ENCODE assay signal across 1 mouse cellular context in genomic region chr2:26941539-26941938, GRCm38 (mm10).
TF ChIP-seq lines count a peak whose summit lies in the region.

No protein-coding gene starts in this region.

TF ChIP-seq in CH12.LX, 34 proteins besides CTCF, POLR2A, EP300 and RAD21 (continued from another document):
- TF ChIP-seq ZNF384 (IDR thresholded peaks at IDR 0.05; ENCODE audit: low read depth, low read length) (no peak), ETS1 (conservative IDR thresholded peaks at IDR 0.05; ENCODE audit: low read depth, low read length) (no peak), E2F4 (IDR thresholded peaks at IDR 0.05; ENCODE audit: insufficient replicate concordance, low read depth, low read length) (no peak), UBTF (IDR thresholded peaks at IDR 0.05; ENCODE audit: low read depth, low read length) (no peak), MEF2A (IDR thresholded peaks at IDR 0.05; ENCODE audit: borderline replicate concordance, low read depth, low read length) (no peak), JUN (IDR thresholded peaks at IDR 0.05; ENCODE audit: insufficient read depth, low read depth, low read length) (no peak), ZKSCAN1 (IDR thresholded peaks at IDR 0.05; ENCODE audit: borderline replicate concordance, low read depth, low read length) (no peak), HCFC1 (IDR thresholded peaks at IDR 0.05; ENCODE audit: low read depth, low read length) (no peak; the same call in 1 of the 2 replicates), BHLHE40 (IDR thresholded peaks at IDR 0.05; ENCODE audit: low read depth, low read length) (peak; percentile 89), CHD2 (IDR thresholded peaks at IDR 0.05; ENCODE audit: low read length) (no peak)
